16 mouse cellular contexts compared by ENCODE assay signal in the genomic region with DNA sequence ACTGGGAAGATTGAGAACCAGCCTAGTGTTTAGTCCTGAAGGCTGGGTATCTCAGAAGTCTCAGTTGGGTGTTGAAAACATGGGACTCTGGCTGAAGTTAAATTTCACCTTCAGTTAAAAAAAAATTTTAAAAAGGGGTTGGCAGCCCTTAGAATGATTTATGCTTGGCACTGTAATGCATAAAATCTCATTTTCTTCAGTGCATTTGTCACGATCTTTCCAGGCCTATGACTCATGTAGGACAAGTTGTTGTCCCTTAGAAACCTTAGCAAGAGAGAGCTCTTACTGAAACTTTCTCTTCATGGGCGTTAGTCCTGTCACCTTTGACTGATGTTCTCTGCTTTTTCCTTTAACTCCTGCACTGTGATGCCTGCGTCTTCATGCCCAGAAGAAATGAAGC.
"Had no signal": no experiment of that assay in that cellular context is flagged by ENCODE, and none has a peak within 500 bp of the region (broad histone marks: within the 10 kb centered on the region; RNA-seq: fewer than 3 reads in every experiment).

No protein-coding gene starts in this region.

- H3K9me3 ChIP-seq: neural tube, embryonic 13.5 days; neural tube, embryonic 15.5 days; stomach, embryonic 15.5 days had no signal

- H3K27ac ChIP-seq: neural tube, embryonic 13.5 days; neural tube, embryonic 15.5 days; stomach, embryonic 15.5 days; stomach, postnatal 0 days had no signal

- H3K4me3 ChIP-seq: neural tube, embryonic 13.5 days; neural tube, embryonic 15.5 days; stomach, embryonic 15.5 days had no signal

- H3K4me1 ChIP-seq: neural tube, embryonic 13.5 days; neural tube, embryonic 15.5 days; stomach, embryonic 15.5 days had no signal

- DNase-seq: retina, postnatal 1 day; right cerebral cortex, adult 18-20 months; right cerebral cortex, postnatal 14 days; right cerebral cortex, postnatal 25 days; right cerebral cortex, postnatal 4 days; spleen, adult 18-20 months; thymus, adult 18-20 months; thymus, adult 2 months; thymus, postnatal 14 days; thymus, postnatal 25 days; thymus, postnatal 36 days; thymus, postnatal 4 days had no signal

- H3K27me3 ChIP-seq: neural tube, embryonic 13.5 days; neural tube, embryonic 15.5 days; stomach, embryonic 15.5 days had no signal

- H3K9ac ChIP-seq: neural tube, embryonic 13.5 days; neural tube, embryonic 15.5 days; stomach, embryonic 15.5 days had no signal

- H3K36me3 ChIP-seq: neural tube, embryonic 13.5 days; neural tube, embryonic 15.5 days; stomach, embryonic 15.5 days had no signal

- H3K4me2 ChIP-seq: neural tube, embryonic 13.5 days; neural tube, embryonic 15.5 days; stomach, embryonic 15.5 days had no signal
